Mouse (Mus musculus) left cerebral cortex, adult 11 months (tissue): ENCODE measurements around the gene Nsl1.

ENCODE experiments used
- DNase-seq: peaks from one replicate; pipeline ENCODE4 v3.0.0; 2022; ENCODE audit warnings: low spot score

Nsl1 gene

GRCm38 (mm10) chr1:191095019-191095418, 32.2 kb downstream of the Nsl1 start:
- DNase-seq = no peak

GRCm38 (mm10) chr1:191096871-191097681, 34.3 kb downstream of the Nsl1 start:
- DNase-seq = no peak

GRCm38 (mm10) chr1:191097802-191098747, 35.3 kb downstream of the Nsl1 start, which contains the start of gene Batf3:
Batf3 (plus strand) TSS chr1:191097847.
- no peak for DNase-seq

GRCm38 (mm10) chr1:191099114-191099513, 36.3 kb downstream of the Nsl1 start:
- no peak for DNase-seq

GRCm38 (mm10) chr1:191099772-191100291, 37.0 kb downstream of the Nsl1 start:
- DNase-seq = no peak

- no peak for DNase-seq
These were observed 40.0 kb downstream of the Nsl1 start for GRCm38 (mm10) chr1:191102730-191103370.

GRCm38 (mm10) chr1:191105246-191105645, 42.4 kb downstream of the Nsl1 start:
- DNase-seq = no peak

GRCm38 (mm10) chr1:191107306-191107705, 44.5 kb downstream of the Nsl1 start:
- DNase-seq = no peak

GRCm38 (mm10) chr1:191109907-191110306, 47.1 kb downstream of the Nsl1 start:
- no peak for DNase-seq

GRCm38 (mm10) chr1:191111146-191111545, 48.3 kb downstream of the Nsl1 start:
- DNase-seq = no peak

GRCm38 (mm10) chr1:191114868-191115267, 52.1 kb downstream of the Nsl1 start:
- no peak for DNase-seq

- DNase-seq = no peak
These were observed 52.9 kb downstream of the Nsl1 start for GRCm38 (mm10) chr1:191115514-191116238.

GRCm38 (mm10) chr1:191122744-191123143, 59.9 kb downstream of the Nsl1 start:
- no peak for DNase-seq

- DNase-seq = no peak
These were observed 60.9 kb downstream of the Nsl1 start for GRCm38 (mm10) chr1:191123696-191124095.

GRCm38 (mm10) chr1:191124288-191124687, 61.5 kb downstream of the Nsl1 start:
- no peak for DNase-seq

GRCm38 (mm10) chr1:191125811-191126638, 63.2 kb downstream of the Nsl1 start:
- DNase-seq = no peak

GRCm38 (mm10) chr1:191131692-191132091, 68.9 kb downstream of the Nsl1 start:
- no peak for DNase-seq

GRCm38 (mm10) chr1:191132240-191132639, 69.4 kb downstream of the Nsl1 start:
- DNase-seq = no peak

GRCm38 (mm10) chr1:191132934-191133333, 70.1 kb downstream of the Nsl1 start:
- no peak for DNase-seq

- DNase-seq = no peak
These were observed 72.6 kb downstream of the Nsl1 start for GRCm38 (mm10) chr1:191135406-191135805.
